Mouse (Mus musculus): Measurements from ENCODE around the gene Fes. TPM values are rescaled to one million over a fixed set of nuclear protein-coding genes. Genes with fewer than 3 reads are reported as not detected.
A peak's percentile ranks its signal among the peaks of the same experiment; 100 is the strongest.

Gene Fes
- polyA plus RNA-seq, 1 experiment: 0.82 TPM

- TF ChIP-seq CTCF (IDR thresholded peaks at IDR 0.05; ENCODE audit: control insufficient read depth, insufficient read depth, insufficient read length) (no peak), MYOG (IDR thresholded peaks at IDR 0.05; ENCODE audit: control insufficient read depth, extremely low read depth, insufficient read length) (no peak), MAX (IDR thresholded peaks at IDR 0.05) (peak; percentile 44), USF1 (IDR thresholded peaks at IDR 0.05; ENCODE audit: low read depth) (no peak), CEBPB (IDR thresholded peaks at IDR 0.05; ENCODE audit: low read depth) (no peak), MYOD1 (IDR thresholded peaks at IDR 0.05; ENCODE audit: control insufficient read depth, insufficient read length, low read depth) (no peak), FOSL1 (IDR thresholded peaks at IDR 0.05; ENCODE audit: insufficient read depth, low read length, poor library complexity, severe bottlenecking) (no peak)
- peaks cover 36% of the 10 kb centered on the region for H3K79me2 ChIP-seq (ENCODE audit: control insufficient read depth, insufficient read depth)
- H3K4me3 ChIP-seq (ENCODE audit: insufficient read depth, poor library complexity, severe bottlenecking): peak overlapping the region; percentile 3
- H3K36me3 ChIP-seq (ENCODE audit: control insufficient read depth, insufficient read depth): no peaks in the 10 kb centered on the region
- peak overlapping the region; percentile 27 for H3ac ChIP-seq (ENCODE audit: control insufficient read depth, insufficient read length, low read depth)
- no peaks in the 10 kb centered on the region for H3K27me3 ChIP-seq (ENCODE audit: control insufficient read depth, insufficient read depth, insufficient read length)
- peaks cover 17% of the 10 kb centered on the region for H3K79me3 ChIP-seq (ENCODE audit: low read depth)
Observed at GRCm38 (mm10) chr7:80404101-80404894, 16.6 kb upstream of the Fes start.

GRCm38 (mm10) chr7:80403551-80403950, 15.8 kb upstream of the Fes start:
- Histone ChIP-seq H3K36me3 (ENCODE audit: control insufficient read depth, insufficient read depth) (no peaks in the 10 kb centered on the region), H3ac (ENCODE audit: control insufficient read depth, insufficient read length, low read depth) (peak overlapping the region; percentile 37), H3K4me3 (ENCODE audit: insufficient read depth, poor library complexity, severe bottlenecking) (no peak overlapping the region), H3K27me3 (ENCODE audit: control insufficient read depth, insufficient read depth, insufficient read length) (no peaks in the 10 kb centered on the region), H3K79me2 (ENCODE audit: control insufficient read depth, insufficient read depth) (peaks cover 44% of the 10 kb centered on the region), H3K79me3 (ENCODE audit: low read depth) (peaks cover 25% of the 10 kb centered on the region)
- no peak for TF ChIP-seq MAX (IDR thresholded peaks at IDR 0.05)
- TF ChIP-seq USF1 (IDR thresholded peaks at IDR 0.05; ENCODE audit: low read depth): no peak
- TF ChIP-seq CTCF (IDR thresholded peaks at IDR 0.05; ENCODE audit: control insufficient read depth, insufficient read depth, insufficient read length): no peak

GRCm38 (mm10) chr7:80402651-80403321, 15.0 kb upstream of the Fes start:
- Histone ChIP-seq H3K79me2 (ENCODE audit: control insufficient read depth, insufficient read depth) (peaks cover 51% of the 10 kb centered on the region), H3K27me3 (ENCODE audit: control insufficient read depth, insufficient read depth, insufficient read length) (no peaks in the 10 kb centered on the region), H3ac (ENCODE audit: control insufficient read depth, insufficient read length, low read depth) (peak overlapping the region; percentile 97), H3K4me3 (ENCODE audit: insufficient read depth, poor library complexity, severe bottlenecking) (peak overlapping the region; percentile 65), H3K36me3 (ENCODE audit: control insufficient read depth, insufficient read depth) (peaks cover 4% of the 10 kb centered on the region), H3K79me3 (ENCODE audit: low read depth) (peaks cover 30% of the 10 kb centered on the region)
- TF ChIP-seq FOSL1 (IDR thresholded peaks at IDR 0.05; ENCODE audit: insufficient read depth, low read length, poor library complexity, severe bottlenecking): no peak
- no peak for TF ChIP-seq CTCF (IDR thresholded peaks at IDR 0.05; ENCODE audit: control insufficient read depth, insufficient read depth, insufficient read length)
- TF ChIP-seq MYOD1 (IDR thresholded peaks at IDR 0.05; ENCODE audit: control insufficient read depth, insufficient read length, low read depth): no peak
- TF ChIP-seq MAX (IDR thresholded peaks at IDR 0.05): no peak
- no peak for TF ChIP-seq CEBPB (IDR thresholded peaks at IDR 0.05; ENCODE audit: low read depth)
- TF ChIP-seq MYOG (IDR thresholded peaks at IDR 0.05; ENCODE audit: control insufficient read depth, extremely low read depth, insufficient read length): no peak
- TF ChIP-seq USF1 (IDR thresholded peaks at IDR 0.05; ENCODE audit: low read depth): no peak

GRCm38 (mm10) chr7:80401860-80402641, 14.3 kb upstream of the Fes start:
- TF ChIP-seq FOSL1 (IDR thresholded peaks at IDR 0.05; ENCODE audit: insufficient read depth, low read length, poor library complexity, severe bottlenecking) (no peak), MYOD1 (IDR thresholded peaks at IDR 0.05; ENCODE audit: control insufficient read depth, insufficient read length, low read depth) (no peak), CTCF (IDR thresholded peaks at IDR 0.05; ENCODE audit: control insufficient read depth, insufficient read depth, insufficient read length) (no peak), MYOG (IDR thresholded peaks at IDR 0.05; ENCODE audit: control insufficient read depth, extremely low read depth, insufficient read length) (no peak), USF1 (IDR thresholded peaks at IDR 0.05; ENCODE audit: low read depth) (no peak), CEBPB (IDR thresholded peaks at IDR 0.05; ENCODE audit: low read depth) (no peak), MAX (IDR thresholded peaks at IDR 0.05) (no peak)
- Histone ChIP-seq H3K27me3 (ENCODE audit: control insufficient read depth, insufficient read depth, insufficient read length) (no peaks in the 10 kb centered on the region), H3K4me3 (ENCODE audit: insufficient read depth, poor library complexity, severe bottlenecking) (peak overlapping the region; percentile 65), H3K79me2 (ENCODE audit: control insufficient read depth, insufficient read depth) (peaks cover 59% of the 10 kb centered on the region), H3ac (ENCODE audit: control insufficient read depth, insufficient read length, low read depth) (peak overlapping the region; percentile 97), H3K79me3 (ENCODE audit: low read depth) (peaks cover 30% of the 10 kb centered on the region), H3K36me3 (ENCODE audit: control insufficient read depth, insufficient read depth) (peaks cover 12% of the 10 kb centered on the region)

- TF ChIP-seq FOSL1 (IDR thresholded peaks at IDR 0.05; ENCODE audit: insufficient read depth, low read length, poor library complexity, severe bottlenecking) (peak; percentile 66), USF1 (IDR thresholded peaks at IDR 0.05; ENCODE audit: low read depth) (no peak), MYOG (IDR thresholded peaks at IDR 0.05; ENCODE audit: control insufficient read depth, extremely low read depth, insufficient read length) (no peak)
Observed at GRCm38 (mm10) chr7:80401041-80401859, 13.5 kb upstream of the Fes start.

More at GRCm38 (mm10) chr7:80401041-80401859, 13.5 kb upstream of the Fes start:
- Histone ChIP-seq H3K79me3 (ENCODE audit: low read depth) (peaks cover 30% of the 10 kb centered on the region), H3K79me2 (ENCODE audit: control insufficient read depth, insufficient read depth) (peaks cover 63% of the 10 kb centered on the region), H3K36me3 (ENCODE audit: control insufficient read depth, insufficient read depth) (peaks cover 18% of the 10 kb centered on the region), H3K27me3 (ENCODE audit: control insufficient read depth, insufficient read depth, insufficient read length) (no peaks in the 10 kb centered on the region), H3K4me3 (ENCODE audit: insufficient read depth, poor library complexity, severe bottlenecking) (peak overlapping the region; percentile 65), H3ac (ENCODE audit: control insufficient read depth, insufficient read length, low read depth) (peak overlapping the region; percentile 97)
